Mouse (Mus musculus) lung, embryonic 15.5 days (tissue): ENCODE measurements at regions not wholly inside any gene's neighbourhood (a gene's known extent, or its start where the extent isn't known, plus 50 kb on each side); places are given as distances from the start of the nearest gene placed in this dataset.

Experiments
- ATAC-seq: fragments of 200-750 bp; cut with Nextera tagmentation; 2 replicates; pipeline ENCODE4 v1.8.0; 2017; ENCODE audit warnings: moderate number of reproducible peaks, borderline replicate concordance; ENCODE audit not compliant: low FRiP score, low TSS enrichment; ENCODE audit errors: extremely low read depth
- H3K27ac ChIP-seq: fragments of 300-500 bp; sonication (generic); 2 replicates; pipeline ENCODE4 v1.5.1; 2015; ENCODE audit warnings: moderate library complexity, mild to moderate bottlenecking, inconsistent platforms
- H3K27me3 ChIP-seq: fragments of 300-500 bp; sonication (generic); 2 replicates; pipeline ENCODE4 v1.6.1; 2015; ENCODE audit warnings: inconsistent platforms
- H3K36me3 ChIP-seq: fragments of 300-500 bp; sonication (generic); 2 replicates; pipeline ENCODE4 v1.6.1; 2015; ENCODE audit warnings: inconsistent platforms
- H3K4me1 ChIP-seq: fragments of 300-500 bp; sonication (generic); 2 replicates; pipeline ENCODE4 v1.6.1; 2015; ENCODE audit warnings: inconsistent platforms
- H3K4me2 ChIP-seq: fragments of 300-500 bp; sonication (generic); 2 replicates; pipeline ENCODE4 v1.6.1; 2015; ENCODE audit warnings: inconsistent platforms, mild to moderate bottlenecking, moderate library complexity
- H3K4me3 ChIP-seq: fragments of 300-500 bp; sonication (generic); 2 replicates; pipeline ENCODE4 v1.5.1; 2015; ENCODE audit warnings: mild to moderate bottlenecking, inconsistent platforms
- H3K9ac ChIP-seq: fragments of 300-500 bp; sonication (generic); 2 replicates; pipeline ENCODE4 v1.6.1; 2015; ENCODE audit warnings: inconsistent platforms
- H3K9me3 ChIP-seq: fragments of 300-500 bp; sonication (generic); 2 replicates; pipeline ENCODE4 v1.6.1; 2016; ENCODE audit warnings: inconsistent platforms
- WGBS: fragments of 180-500 bp; shearing (Covaris S2); methylation state at CpG from one replicate; pipeline ENCODE4 v1.1.7; 2015; 5-methylcytosine and 5-hydroxymethylcytosine counted together

DNA sequence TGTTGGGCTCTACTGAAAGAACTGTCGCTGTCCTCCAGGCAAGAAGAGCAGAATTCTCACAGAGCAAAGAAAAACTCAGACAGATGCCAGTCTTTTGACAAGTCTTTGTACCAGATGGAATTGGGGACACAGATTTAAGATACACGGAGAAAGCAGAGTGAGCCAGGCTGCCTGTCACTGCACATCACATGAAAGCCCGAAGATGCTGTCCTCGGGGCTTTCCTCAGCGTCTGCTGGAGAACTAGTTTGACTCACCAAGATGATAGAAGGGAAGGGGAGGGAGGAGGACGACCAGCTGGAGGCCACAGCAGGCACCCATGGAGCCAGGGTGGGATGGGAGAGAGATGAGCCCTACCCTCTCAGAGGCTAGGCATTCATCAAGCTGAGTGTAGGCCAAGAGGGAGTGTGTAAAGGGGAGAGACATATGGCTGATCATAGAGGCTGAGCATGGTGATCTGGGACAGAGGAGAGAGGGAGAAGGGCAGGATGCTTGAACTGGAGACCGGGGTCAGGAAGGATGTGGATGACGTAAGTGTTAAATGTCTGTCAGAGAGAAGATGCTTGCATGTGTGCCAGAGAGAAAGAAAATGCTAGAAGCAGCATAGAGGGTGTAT is 600.7 kb downstream of the Tbc1d22a start:
- no peaks in the 10 kb centered on the region for H3K9me3 ChIP-seq
- no peak for ATAC-seq

DNA sequence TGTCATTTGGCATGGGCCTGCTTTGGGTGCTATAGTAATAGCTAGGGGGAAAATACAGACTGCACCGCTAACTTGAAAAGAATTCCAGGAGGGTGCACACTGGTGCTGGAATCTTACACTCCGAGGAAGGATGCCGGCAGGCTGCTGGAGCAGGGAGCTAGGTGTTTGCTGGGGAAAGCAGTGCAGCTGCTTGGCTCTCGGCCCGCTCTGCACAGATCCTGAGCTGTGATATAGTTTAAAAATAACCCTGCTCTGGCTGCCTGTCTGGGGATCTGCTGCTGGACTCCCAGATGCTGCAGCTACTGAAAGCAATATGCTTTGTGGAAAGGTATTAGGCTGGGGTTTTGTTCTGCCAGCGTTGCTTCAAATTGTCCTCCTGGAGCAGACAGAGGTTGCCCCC is 621.7 kb downstream of the Tbc1d22a start:
- no peak for ATAC-seq
- whole genome bisulfite sequencing = 27% methylated on average over 6 of the region's 6 CpGs
- no peak overlapping the region for H3K27ac ChIP-seq

More for the DNA sequence above, 600.7 kb downstream of the Tbc1d22a start:
- H3K36me3 ChIP-seq = no peaks in the 10 kb centered on the region
- H3K27ac ChIP-seq = no peak overlapping the region
- WGBS = 47% methylated on average over 8 of the region's 8 CpGs
- no peak overlapping the region for H3K9ac ChIP-seq
- no peaks in the 10 kb centered on the region for H3K27me3 ChIP-seq
- H3K4me3 ChIP-seq = no peak overlapping the region
- H3K4me2 ChIP-seq = no peak overlapping the region
- no peaks in the 10 kb centered on the region for H3K4me1 ChIP-seq

GRCm38 (mm10) chr15:86852161-86852870 is 638.1 kb downstream of the Tbc1d22a start:
- Histone ChIP-seq H3K27me3 (no peaks in the 10 kb centered on the region), H3K4me3 (no peak overlapping the region), H3K9ac (no peak overlapping the region), H3K36me3 (no peaks in the 10 kb centered on the region), H3K27ac (no peak overlapping the region), H3K4me2 (no peak overlapping the region), H3K9me3 (no peaks in the 10 kb centered on the region), H3K4me1 (no peaks in the 10 kb centered on the region)
- ATAC-seq = no peak
- WGBS = 43% methylated on average over 11 of the region's 11 CpGs

More for the DNA sequence above, 621.7 kb downstream of the Tbc1d22a start:
- Histone ChIP-seq H3K9ac (no peak overlapping the region), H3K4me2 (no peak overlapping the region), H3K27me3 (no peaks in the 10 kb centered on the region), H3K4me1 (peaks cover 8% of the 10 kb centered on the region; the same call in 1 of the 2 replicates), H3K4me3 (no peak overlapping the region), H3K9me3 (no peaks in the 10 kb centered on the region), H3K36me3 (no peaks in the 10 kb centered on the region)

- no peaks in the 10 kb centered on the region for H3K9me3 ChIP-seq
- H3K27ac ChIP-seq = no peak overlapping the region
- no peak overlapping the region for H3K9ac ChIP-seq
- H3K27me3 ChIP-seq = no peaks in the 10 kb centered on the region
- H3K4me1 ChIP-seq = no peaks in the 10 kb centered on the region
- 13% methylated on average over 3 of the region's 3 CpGs for WGBS
- H3K36me3 ChIP-seq = no peaks in the 10 kb centered on the region
- H3K4me2 ChIP-seq = no peak overlapping the region
- H3K4me3 ChIP-seq = no peak overlapping the region
- no peak for ATAC-seq
Measured at GRCm38 (mm10) chr15:86858356-86858906, 644.2 kb downstream of the Tbc1d22a start.

DNA sequence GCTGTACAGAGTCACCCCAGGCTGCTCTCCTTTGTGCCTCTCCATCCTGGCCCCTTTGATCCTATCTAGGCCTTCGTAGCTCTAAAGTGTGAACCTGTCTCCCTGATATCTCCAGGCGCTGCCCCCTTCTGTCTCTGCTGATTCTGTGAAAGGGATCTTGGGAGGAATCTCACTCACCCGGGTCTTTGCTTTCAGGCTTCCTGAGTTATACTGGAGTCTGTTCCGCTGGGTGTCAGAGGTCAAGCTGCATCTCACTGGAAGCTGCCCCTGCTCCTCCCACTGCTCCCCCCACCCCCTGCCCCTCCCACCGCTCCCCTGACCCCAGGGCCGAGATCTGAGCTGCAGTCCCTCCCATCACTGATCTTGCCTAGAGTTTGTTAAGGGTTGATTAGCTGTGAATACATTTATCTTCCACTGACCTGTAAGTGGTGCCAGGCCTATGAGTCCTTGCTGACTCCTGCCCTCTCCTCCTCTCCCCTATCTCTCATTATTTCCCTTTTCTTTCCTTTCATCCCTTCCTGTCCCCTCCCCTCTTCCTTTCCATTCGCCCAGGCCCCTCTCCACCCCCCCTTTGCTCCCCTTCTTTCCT is 661.6 kb downstream of the Tbc1d22a start:
- Histone ChIP-seq H3K9me3 (no peaks in the 10 kb centered on the region), H3K4me2 (no peak overlapping the region), H3K27ac (no peak overlapping the region), H3K36me3 (no peaks in the 10 kb centered on the region), H3K4me1 (no peaks in the 10 kb centered on the region), H3K9ac (no peak overlapping the region), H3K27me3 (no peaks in the 10 kb centered on the region), H3K4me3 (no peak overlapping the region)
- ATAC-seq = no peak
- 10% methylated on average over 7 of the region's 7 CpGs for whole genome bisulfite sequencing

- Histone ChIP-seq H3K9me3 (no peaks in the 10 kb centered on the region), H3K27ac (no peak overlapping the region), H3K9ac (no peak overlapping the region), H3K4me2 (no peak overlapping the region), H3K4me1 (no peaks in the 10 kb centered on the region), H3K27me3 (no peaks in the 10 kb centered on the region), H3K36me3 (no peaks in the 10 kb centered on the region), H3K4me3 (no peak overlapping the region)
- WGBS = 39% methylated on average over 6 of the region's 6 CpGs
- ATAC-seq = no peak
Measured at GRCm38 (mm10) chr15:86896974-86897373, 647.1 kb upstream of the Fam19a5 start.

DNA sequence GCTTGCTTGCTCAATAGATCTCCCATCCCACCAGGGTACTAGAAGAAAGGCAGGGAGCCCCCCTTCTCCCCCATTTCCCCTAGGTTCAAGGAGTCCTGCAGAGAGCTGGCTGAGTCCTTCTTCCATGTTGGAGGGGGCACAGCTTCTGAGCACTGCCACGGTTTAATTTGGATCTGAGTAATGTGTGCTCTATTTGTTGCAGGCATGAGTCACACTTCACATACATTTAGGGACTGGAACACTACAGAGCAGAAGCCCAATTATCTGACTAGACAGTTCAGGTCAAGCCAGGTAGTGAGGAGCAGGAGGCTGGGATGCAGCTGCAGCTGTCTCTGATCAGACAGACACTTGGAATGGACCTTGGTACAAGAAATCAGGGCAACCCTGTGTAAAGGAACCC is 644.1 kb upstream of the Fam19a5 start:
- H3K27ac ChIP-seq = no peak overlapping the region
- WGBS = 75% methylated on average over 1 of the region's 1 CpGs
- H3K9me3 ChIP-seq = no peaks in the 10 kb centered on the region
- H3K9ac ChIP-seq = no peak overlapping the region
- H3K4me2 ChIP-seq = no peak overlapping the region
- H3K4me3 ChIP-seq = no peak overlapping the region
- H3K36me3 ChIP-seq = no peaks in the 10 kb centered on the region
- H3K4me1 ChIP-seq = no peaks in the 10 kb centered on the region
- no peak for ATAC-seq
- H3K27me3 ChIP-seq = no peaks in the 10 kb centered on the region

- 35% methylated on average over 3 of the region's 3 CpGs for WGBS
- Histone ChIP-seq H3K4me3 (no peak overlapping the region), H3K36me3 (no peaks in the 10 kb centered on the region), H3K9ac (no peak overlapping the region), H3K27ac (no peak overlapping the region), H3K4me1 (no peaks in the 10 kb centered on the region), H3K27me3 (no peaks in the 10 kb centered on the region), H3K9me3 (no peaks in the 10 kb centered on the region), H3K4me2 (no peak overlapping the region)
- ATAC-seq = no peak
Measured at GRCm38 (mm10) chr15:86903006-86903405, 641.1 kb upstream of the Fam19a5 start.

GRCm38 (mm10) chr15:86913276-86913675 is 630.8 kb upstream of the Fam19a5 start:
- H3K4me2 ChIP-seq = no peak overlapping the region
- no peak overlapping the region for H3K9ac ChIP-seq
- no peaks in the 10 kb centered on the region for H3K9me3 ChIP-seq
- no peaks in the 10 kb centered on the region for H3K4me1 ChIP-seq
- H3K36me3 ChIP-seq = no peaks in the 10 kb centered on the region
- ATAC-seq = no peak
- WGBS = 75% methylated on average over 3 of the region's 3 CpGs
- H3K27ac ChIP-seq = no peak overlapping the region
- no peak overlapping the region for H3K4me3 ChIP-seq
- H3K27me3 ChIP-seq = no peaks in the 10 kb centered on the region

DNA sequence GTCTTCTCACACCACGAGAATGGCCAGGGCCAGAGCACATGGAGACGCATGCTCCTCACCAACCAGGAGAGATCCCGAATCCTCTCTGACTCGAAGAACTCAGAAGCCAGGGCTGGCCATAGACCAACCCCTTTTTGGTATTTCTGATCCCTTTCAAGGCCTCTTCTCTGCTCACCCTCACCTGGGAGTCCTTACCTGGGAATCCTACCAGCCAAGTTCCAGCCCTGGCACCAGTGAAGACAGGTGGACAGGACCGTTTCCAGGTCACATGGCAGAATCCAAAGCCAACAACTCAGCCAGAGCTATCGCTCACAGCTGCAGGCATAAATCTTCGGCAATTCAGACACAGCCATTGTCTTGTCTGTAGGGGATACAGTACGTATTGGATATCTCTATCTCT is 626.2 kb upstream of the Fam19a5 start:
- no peak for ATAC-seq
- Histone ChIP-seq H3K9ac (no peak overlapping the region), H3K27ac (no peak overlapping the region), H3K27me3 (no peaks in the 10 kb centered on the region), H3K4me2 (no peak overlapping the region), H3K9me3 (no peaks in the 10 kb centered on the region), H3K36me3 (no peaks in the 10 kb centered on the region), H3K4me1 (no peaks in the 10 kb centered on the region), H3K4me3 (no peak overlapping the region)
- WGBS = 78% methylated on average over 8 of the region's 8 CpGs

- H3K4me1 ChIP-seq = no peaks in the 10 kb centered on the region
- no peak overlapping the region for H3K4me2 ChIP-seq
- H3K27ac ChIP-seq = no peak overlapping the region
- H3K9me3 ChIP-seq = no peaks in the 10 kb centered on the region
- 53% methylated on average over 8 of the region's 8 CpGs for WGBS
- ATAC-seq = no peak
- no peaks in the 10 kb centered on the region for H3K27me3 ChIP-seq
- no peak overlapping the region for H3K9ac ChIP-seq
- H3K36me3 ChIP-seq = no peaks in the 10 kb centered on the region
- H3K4me3 ChIP-seq = no peak overlapping the region
Measured at GRCm38 (mm10) chr15:86919704-86920103, 624.4 kb upstream of the Fam19a5 start.

- ATAC-seq = no peak
- no peak overlapping the region for H3K4me3 ChIP-seq
- H3K4me2 ChIP-seq = no peak overlapping the region
- no peaks in the 10 kb centered on the region for H3K4me1 ChIP-seq
- no peak overlapping the region for H3K27ac ChIP-seq
- no peaks in the 10 kb centered on the region for H3K9me3 ChIP-seq
- no peaks in the 10 kb centered on the region for H3K27me3 ChIP-seq
- WGBS = 53% methylated on average over 7 of the region's 7 CpGs
- H3K36me3 ChIP-seq = no peaks in the 10 kb centered on the region
- H3K9ac ChIP-seq = no peak overlapping the region
Measured at GRCm38 (mm10) chr15:86920185-86920584, 623.9 kb upstream of the Fam19a5 start.
